Mouse (Mus musculus) cerebellum, adult 2 months (tissue): ENCODE data around the gene Gm27021. TPM values are rescaled to one million over a fixed set of nuclear protein-coding genes. Genes with fewer than 3 reads are reported as not detected.

Experiments used
- DNase-seq, 2 experiments: peaks; one replicate each; pipeline ENCODE4 v3.0.0; 2021
- H3K27ac ChIP-seq: fragments of 200-500 bp; 2 replicates; pipeline ENCODE4 v1.5.1; 2012; ENCODE audit warnings: low read length, control low read depth, inconsistent platforms; ENCODE audit not compliant: insufficient read depth
- H3K27me3 ChIP-seq: fragments of 200-500 bp; 2 replicates; pipeline ENCODE4 v1.6.1; 2012; ENCODE audit warnings: inconsistent platforms, mild to moderate bottlenecking, low read length, moderate library complexity; ENCODE audit not compliant: control insufficient read depth, insufficient read depth
- H3K4me1 ChIP-seq: fragments of 200-500 bp; 2 replicates; pipeline ENCODE4 v1.6.1; 2011; ENCODE audit warnings: low read length; ENCODE audit not compliant: control insufficient read depth, insufficient read depth
- H3K4me3 ChIP-seq: fragments of 200-500 bp; replicated peaks from 2 replicates; pipeline ENCODE3; 2011; ENCODE audit warnings: mild to moderate bottlenecking, low read depth, low read length, control low read depth; ENCODE audit not compliant: insufficient read depth
- CTCF ChIP-seq: fragments of 200-500 bp; IDR thresholded peaks from 2 replicates; pipeline ENCODE4 v1.5.1; 2011; ENCODE audit warnings: low read depth, mild to moderate bottlenecking, control low read depth, low read length, moderate library complexity, borderline replicate concordance; ENCODE audit not compliant: insufficient read depth
- POLR2A ChIP-seq: fragments of 200-500 bp; IDR thresholded peaks from 2 replicates; pipeline ENCODE4 v1.6.1; 2011; ENCODE audit warnings: low read length, control low read depth, borderline replicate concordance; ENCODE audit not compliant: insufficient read depth
- WGBS: fragments of 180-500 bp; shearing (Covaris S2); methylation state at CpG from one replicate; pipeline ENCODE4 v1.1.7; 2018; 5-methylcytosine and 5-hydroxymethylcytosine counted together
- polyA plus RNA-seq: library from polyadenylated mRNA; depleted of rRNA; stranded (reverse); fragments of >200 nt; gene quantifications from 2 replicates; pipeline ENCODE4 v1.2.3, GENCODE M21; 2012

Gene Gm27021
- polyA plus RNA-seq, 1 experiment = 1.9 TPM

DNA sequence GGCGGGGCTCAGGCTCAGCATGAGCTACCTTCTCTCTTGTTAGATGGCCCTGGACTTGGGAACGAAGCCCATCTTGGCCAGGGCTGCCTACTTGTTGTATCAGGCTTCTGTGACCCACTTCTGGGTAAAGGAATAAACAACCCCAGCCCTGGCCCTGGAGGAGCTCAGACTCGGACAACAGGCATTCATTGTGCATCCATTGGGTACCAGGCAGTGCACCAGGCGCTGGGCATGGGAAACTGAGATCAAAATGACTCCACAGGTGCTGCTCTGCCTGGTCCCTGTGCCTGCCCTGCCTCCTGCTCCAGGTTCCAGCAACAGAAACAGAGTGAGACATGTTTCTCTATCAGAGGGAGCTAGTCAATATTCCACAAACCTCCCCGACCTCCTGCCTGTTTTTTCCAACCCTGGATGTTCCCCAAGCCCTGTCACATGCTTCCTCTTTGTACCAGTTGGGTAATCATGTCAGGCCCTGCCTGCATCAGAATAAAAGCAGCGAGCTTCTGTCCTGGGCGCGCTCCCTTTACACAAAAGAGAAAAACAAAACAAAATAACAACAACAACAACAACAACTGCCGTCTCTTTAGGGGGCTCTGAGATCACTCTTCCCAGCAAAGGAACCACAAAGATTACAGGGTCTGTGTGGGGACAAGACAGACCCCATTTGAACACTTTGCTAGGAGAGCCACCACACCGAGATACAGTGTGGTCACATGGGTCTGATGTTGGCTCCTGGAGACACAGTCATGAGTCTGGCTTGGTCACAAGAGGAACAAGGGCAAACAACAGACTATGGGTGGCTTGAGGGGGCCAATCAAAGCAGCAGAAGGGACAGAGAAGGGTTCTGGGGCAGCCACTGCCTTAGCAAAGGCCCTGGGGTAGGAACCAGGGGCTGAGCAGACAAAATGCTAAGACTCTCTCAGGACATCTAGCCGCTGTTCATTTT, 48.4 kb downstream of the Gm27021 start:
- DNase-seq = peak; percentile 28 to 45
- TF ChIP-seq CTCF (no peak), POLR2A (no peak)
- no peaks in the 10 kb centered on the region for H3K27me3 ChIP-seq
- peak overlapping the region; percentile 78; the same call in 1 of the 2 replicates for H3K27ac ChIP-seq
- no peak overlapping the region for H3K4me3 ChIP-seq
- no peaks in the 10 kb centered on the region for H3K4me1 ChIP-seq
- WGBS = 58% methylated on average over 11 of the region's 11 CpGs

GRCm38 (mm10) chr8:120618110-120618509, 49.8 kb downstream of the Gm27021 start:
- TF ChIP-seq CTCF = peak; percentile 78
- no peak for TF ChIP-seq POLR2A
- no peak overlapping the region for H3K27ac ChIP-seq
- 0% methylated on average over 6 of the region's 6 CpGs for WGBS
- no peak overlapping the region for H3K4me3 ChIP-seq
- H3K4me1 ChIP-seq = no peaks in the 10 kb centered on the region
- H3K27me3 ChIP-seq = no peaks in the 10 kb centered on the region
- peak; percentile 55 to 73 for DNase-seq

DNA sequence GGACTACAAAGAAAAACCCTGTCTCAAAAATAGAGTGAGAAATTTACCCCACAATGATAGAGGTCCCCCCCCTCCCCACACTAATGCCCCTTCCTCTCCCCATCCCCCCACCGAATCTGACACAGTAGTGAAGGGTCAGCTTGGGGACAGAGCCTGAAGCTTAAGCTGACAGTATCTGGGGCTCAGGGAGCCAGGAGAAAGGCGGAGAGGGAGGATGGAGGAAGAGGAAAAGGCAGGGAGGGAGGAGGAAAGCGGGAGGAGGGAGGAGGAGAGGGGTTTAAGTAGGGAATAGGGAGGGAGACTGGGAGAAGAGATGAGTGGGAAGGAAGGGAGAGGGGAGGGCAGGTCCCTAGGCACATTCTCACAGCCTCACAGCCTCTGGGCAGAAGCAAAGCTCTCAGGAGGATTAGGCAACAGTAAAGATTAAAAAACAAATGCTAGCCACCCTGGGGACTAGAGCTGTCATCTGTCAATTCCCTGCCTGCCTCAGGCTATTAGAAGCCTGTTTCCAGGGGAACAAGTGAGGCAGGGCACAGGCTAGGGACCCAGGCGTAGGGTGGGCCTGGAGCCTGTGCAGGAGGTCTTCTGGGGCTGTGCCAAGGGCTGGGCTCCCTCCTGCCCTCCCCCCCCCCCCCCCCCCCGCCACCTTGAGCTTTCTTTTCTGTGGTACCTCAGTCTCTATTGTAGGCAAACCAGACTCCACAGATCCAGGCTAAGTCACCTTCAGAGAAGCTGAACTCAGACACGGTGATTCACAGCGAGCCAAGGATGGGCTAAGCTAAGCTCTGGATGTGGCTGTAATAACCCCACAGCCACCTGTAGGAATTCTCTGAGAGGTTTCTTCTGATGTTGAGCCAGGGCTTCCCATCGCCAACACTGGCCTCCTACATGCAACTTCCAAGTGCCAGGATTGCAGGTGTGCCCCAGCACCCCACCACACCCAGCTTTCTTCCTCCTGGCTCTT, 50.9 kb downstream of the Gm27021 start:
- TF ChIP-seq CTCF (no peak), POLR2A (no peak)
- WGBS = 64% methylated on average over 8 of the region's 8 CpGs
- no peaks in the 10 kb centered on the region for H3K27me3 ChIP-seq
- no peak overlapping the region for H3K27ac ChIP-seq
- H3K4me1 ChIP-seq = no peaks in the 10 kb centered on the region
- no peak for DNase-seq
- H3K4me3 ChIP-seq = no peak overlapping the region

DNA sequence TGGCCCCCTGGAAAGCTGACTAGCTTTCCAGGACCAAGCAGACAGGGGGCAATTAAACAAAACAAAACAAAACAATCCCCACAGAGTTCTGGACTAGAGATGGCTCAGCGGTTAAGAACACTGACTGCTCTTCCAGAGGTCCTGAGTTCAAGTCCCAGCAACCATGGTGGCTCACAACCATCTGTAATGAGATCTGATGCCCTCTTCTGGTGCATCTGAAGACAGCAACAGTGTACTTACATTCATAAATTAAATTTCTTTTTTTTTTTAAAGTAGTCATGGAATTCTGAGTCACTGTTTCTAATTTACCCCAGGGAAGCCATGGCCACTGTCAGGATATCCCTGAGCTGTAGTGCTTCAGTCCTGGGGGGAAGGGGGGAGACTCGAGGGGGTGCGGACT, 53.4 kb downstream of the Gm27021 start:
- TF ChIP-seq CTCF (no peak), POLR2A (no peak)
- no peak for DNase-seq
- no peaks in the 10 kb centered on the region for H3K4me1 ChIP-seq
- H3K27me3 ChIP-seq = no peaks in the 10 kb centered on the region
- 90% methylated on average over 3 of the region's 3 CpGs for WGBS
- H3K4me3 ChIP-seq = no peak overlapping the region
- H3K27ac ChIP-seq = no peak overlapping the region

GRCm38 (mm10) chr8:120610824-120611223, 57.1 kb downstream of the Gm27021 start:
- H3K27me3 ChIP-seq = no peaks in the 10 kb centered on the region
- WGBS = 81% methylated on average over 6 of the region's 6 CpGs
- H3K27ac ChIP-seq = no peak overlapping the region
- no peak overlapping the region for H3K4me3 ChIP-seq
- no peak for DNase-seq
- H3K4me1 ChIP-seq = no peaks in the 10 kb centered on the region
- TF ChIP-seq POLR2A (no peak), CTCF (no peak)

- 9% methylated on average over 7 of the region's 7 CpGs for WGBS
- TF ChIP-seq CTCF (peak; percentile 89), POLR2A (no peak)
- Histone ChIP-seq H3K27ac (no peak overlapping the region), H3K4me3 (no peak overlapping the region), H3K4me1 (no peaks in the 10 kb centered on the region), H3K27me3 (no peaks in the 10 kb centered on the region)
- DNase-seq = peak; percentile 65 to 81
Measured at GRCm38 (mm10) chr8:120607885-120608284, 60.0 kb downstream of the Gm27021 start.

DNA sequence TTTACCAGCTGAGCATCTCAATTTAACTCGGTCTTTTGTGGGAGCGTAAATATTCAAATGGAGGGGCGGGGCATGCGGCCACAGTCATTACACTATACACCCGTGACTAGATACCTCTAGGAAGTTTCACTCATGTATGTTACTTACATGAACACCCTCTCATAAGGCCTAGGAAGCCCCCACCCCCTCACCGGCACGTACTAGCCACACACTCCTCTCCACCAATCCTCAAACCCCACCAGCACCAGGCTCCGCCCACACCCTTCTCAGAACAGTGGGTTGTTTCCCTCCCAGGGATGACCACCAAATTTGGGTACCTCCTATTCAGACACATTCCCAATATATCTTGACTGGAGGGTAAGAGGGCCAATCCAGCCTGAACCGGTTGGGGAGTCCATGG, 60.4 kb downstream of the Gm27021 start:
- Histone ChIP-seq H3K27ac (no peak overlapping the region), H3K4me1 (no peaks in the 10 kb centered on the region), H3K4me3 (no peak overlapping the region), H3K27me3 (no peaks in the 10 kb centered on the region)
- TF ChIP-seq POLR2A = no peak
- no peak for TF ChIP-seq CTCF
- no peak for DNase-seq
- WGBS = 86% methylated on average over 9 of the region's 9 CpGs

- TF ChIP-seq CTCF (no peak), POLR2A (no peak)
- 65% methylated on average over 6 of the region's 6 CpGs for WGBS
- no peaks in the 10 kb centered on the region for H3K27me3 ChIP-seq
- H3K4me1 ChIP-seq = peaks cover 5% of the 10 kb centered on the region; the same call in 1 of the 2 replicates
- DNase-seq = no peak
- no peak overlapping the region for H3K4me3 ChIP-seq
- no peak overlapping the region for H3K27ac ChIP-seq
Measured at GRCm38 (mm10) chr8:120602672-120603071, 65.2 kb downstream of the Gm27021 start.
